Mouse (Mus musculus) lung, adult 2 months (tissue): ENCODE results near the gene Gm42715.

Experiments used
- CTCF ChIP-seq: fragments of 200-500 bp; IDR thresholded peaks from 2 replicates; pipeline ENCODE4 v1.5.1; 2011; ENCODE audit warnings: mild to moderate bottlenecking, low read length, control low read depth; ENCODE audit not compliant: insufficient read depth
- POLR2A ChIP-seq: fragments of 200-500 bp; IDR thresholded peaks from 2 replicates; pipeline ENCODE4 v1.6.1; 2011; ENCODE audit warnings: low read depth, mild to moderate bottlenecking, control low read depth, low read length, borderline replicate concordance; ENCODE audit errors: extremely low read depth

- no peak for TF ChIP-seq CTCF
- TF ChIP-seq POLR2A: no peak
Observed at GRCm38 (mm10) chr7:127591108-127591507, 71.7 kb downstream of the Gm42715 start.
